Mouse (Mus musculus): Measurements from ENCODE around the gene Cdon.

The Cdon gene

DNA sequence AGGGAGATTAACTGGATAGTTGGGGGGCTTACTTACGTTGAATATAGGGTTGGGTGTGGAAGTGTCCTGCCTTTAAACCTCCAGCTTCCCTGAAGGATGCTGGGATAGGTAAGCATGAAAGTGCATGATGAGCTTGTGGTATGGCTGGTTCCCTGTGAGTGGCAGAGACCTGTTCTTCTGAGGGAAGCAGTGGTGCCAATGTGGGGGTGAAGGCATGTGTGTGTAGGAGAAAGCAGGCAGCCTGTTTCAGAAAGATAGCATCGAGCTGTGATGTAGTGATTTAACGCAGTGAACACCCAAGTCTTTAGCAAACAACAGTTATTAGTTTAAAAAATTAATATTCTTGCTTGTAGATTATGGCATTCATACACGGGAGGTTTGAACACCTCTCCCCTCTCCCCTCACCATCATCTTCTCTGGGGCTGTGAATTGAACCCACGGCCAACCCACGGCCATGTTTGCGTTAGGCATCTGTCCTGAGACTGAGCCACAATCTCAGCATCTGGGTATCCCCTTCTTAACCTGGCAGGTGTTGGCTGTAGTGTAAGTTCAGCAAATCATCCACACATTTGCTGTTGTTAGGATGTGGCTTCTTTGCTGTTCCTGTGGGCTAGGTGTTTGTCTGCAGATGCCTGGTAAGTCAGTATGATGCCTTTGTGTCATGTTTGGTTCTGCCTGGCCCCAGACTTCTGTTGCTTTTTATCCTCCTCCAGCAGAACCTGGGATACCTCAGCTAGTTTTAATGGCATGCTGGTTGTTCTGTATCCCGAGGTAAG, 17.5 kb downstream of the Cdon start:
- no peak for DNase-seq (ENCODE audit: low spot score in 2 of 2)

- no peak for DNase-seq (ENCODE audit: low spot score in 2 of 2)
These were observed 18.1 kb downstream of the Cdon start for GRCm38 (mm10) chr9:35439062-35439442.

- DNase-seq (ENCODE audit: low spot score in 2 of 2) = no peak
These were observed 18.8 kb downstream of the Cdon start for GRCm38 (mm10) chr9:35439754-35440153.

DNA sequence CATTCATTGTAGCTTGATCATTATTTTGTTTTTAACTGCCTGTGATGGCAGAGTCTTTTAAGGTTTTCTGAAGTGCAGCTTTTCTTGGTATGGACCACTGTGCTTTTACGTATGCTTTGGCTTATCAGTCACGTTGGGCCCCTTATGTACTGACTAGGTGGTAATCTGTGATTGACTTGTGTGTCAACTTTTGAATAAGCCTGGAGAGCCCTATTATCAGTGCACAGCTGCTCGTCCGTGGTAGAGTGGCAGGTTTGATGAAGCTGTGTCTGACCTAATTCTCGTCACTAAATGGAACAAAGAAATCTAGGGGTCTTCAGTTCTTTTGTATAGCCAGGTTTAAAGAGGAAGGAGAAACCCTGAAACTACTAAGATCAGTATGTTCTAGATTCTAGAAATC, 21.5 kb downstream of the Cdon start:
- no peak for DNase-seq (ENCODE audit: low spot score in 2 of 2)

DNA sequence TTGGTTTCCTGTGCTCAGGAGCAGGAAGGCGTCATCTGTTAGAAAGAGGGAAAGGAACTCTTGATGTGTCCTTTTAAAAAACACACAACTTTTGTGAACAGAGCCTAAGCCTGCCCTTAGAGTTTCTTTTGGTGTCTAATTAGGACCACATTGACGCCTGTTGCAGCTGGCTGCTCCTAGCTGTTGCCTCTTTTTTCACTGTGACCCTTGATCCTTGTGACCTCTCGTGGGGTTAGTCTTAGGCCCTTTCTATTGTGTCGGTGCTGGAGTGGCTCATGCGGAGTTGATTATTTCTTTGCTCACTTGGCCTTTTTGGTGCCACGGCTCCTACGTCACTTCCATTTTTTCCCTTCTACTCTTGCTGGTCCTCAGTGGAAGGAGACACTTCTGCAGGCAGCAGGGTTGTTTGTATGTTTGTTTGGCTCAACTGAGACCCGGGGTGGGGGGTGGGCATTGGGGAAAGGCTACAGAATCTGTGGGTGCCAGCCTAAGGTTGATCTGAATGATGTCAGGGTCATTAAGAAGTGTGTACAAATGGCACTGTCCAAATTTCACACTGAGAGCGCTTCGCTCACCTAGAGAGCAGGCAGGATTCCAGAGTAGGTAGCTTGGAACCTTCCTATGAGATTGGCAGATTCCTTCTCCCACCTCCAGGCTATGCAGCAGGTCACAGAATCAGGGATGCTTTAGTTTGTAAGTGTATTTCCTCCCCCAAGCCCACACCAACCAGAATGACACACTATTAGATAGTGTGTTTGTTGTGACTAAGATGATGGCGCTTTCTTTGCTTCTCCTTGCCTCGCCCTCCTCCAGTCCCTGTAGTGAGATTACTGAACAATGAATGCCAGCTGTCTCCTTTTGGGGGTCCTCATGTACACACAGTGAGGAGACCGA, 22.9 kb downstream of the Cdon start:
- no peak for DNase-seq (ENCODE audit: low spot score in 2 of 2)

GRCm38 (mm10) chr9:35444512-35444886, 23.6 kb downstream of the Cdon start:
- DNase-seq (ENCODE audit: low spot score in 2 of 2) = no peak

DNA sequence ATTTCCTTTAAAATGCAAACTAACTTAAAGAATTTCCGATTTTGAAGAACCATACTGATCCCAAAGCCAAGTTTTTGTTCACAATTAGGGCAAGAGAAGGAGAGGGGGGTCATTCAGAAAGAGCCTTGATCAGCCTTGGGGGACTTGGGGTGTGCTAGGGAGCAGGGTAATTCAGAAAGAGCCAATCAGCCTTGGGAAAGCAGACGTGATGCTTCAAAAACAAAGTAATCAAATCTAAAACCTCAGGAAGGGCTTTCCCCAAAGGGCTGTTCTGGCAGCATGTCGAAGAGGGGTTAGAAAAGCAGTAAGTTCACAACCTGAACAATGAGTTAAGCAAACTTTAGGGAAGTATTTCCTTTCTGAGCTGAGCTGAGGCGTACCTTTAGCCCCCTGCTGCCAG, 26.0 kb downstream of the Cdon start:
- DNase-seq (ENCODE audit: low spot score in 2 of 2) = no peak

- no peak for DNase-seq (ENCODE audit: low spot score in 2 of 2)
These were observed 32.4 kb downstream of the Cdon start for GRCm38 (mm10) chr9:35453311-35453710.

DNA sequence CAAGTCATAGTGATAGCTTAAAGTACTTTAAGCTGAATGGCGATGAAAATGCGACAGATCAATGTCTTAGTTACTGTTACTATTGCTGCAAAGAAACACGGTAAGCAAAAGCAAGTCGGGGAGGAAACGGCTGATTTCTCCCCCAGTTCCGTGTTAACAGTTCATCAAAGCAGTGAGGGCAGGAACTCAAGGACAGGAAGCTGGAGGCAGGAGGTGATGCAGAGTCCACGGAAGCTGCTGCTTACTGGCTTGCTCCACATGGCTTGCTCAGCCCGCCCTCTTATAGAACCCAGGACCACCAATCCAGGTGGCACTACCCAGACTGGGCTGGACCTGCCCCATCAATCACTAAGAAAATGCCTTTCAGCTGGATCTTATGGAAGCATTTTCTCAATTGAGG, 38.7 kb downstream of the Cdon start:
- DNase-seq (ENCODE audit: low spot score in 2 of 2) = no peak

DNA sequence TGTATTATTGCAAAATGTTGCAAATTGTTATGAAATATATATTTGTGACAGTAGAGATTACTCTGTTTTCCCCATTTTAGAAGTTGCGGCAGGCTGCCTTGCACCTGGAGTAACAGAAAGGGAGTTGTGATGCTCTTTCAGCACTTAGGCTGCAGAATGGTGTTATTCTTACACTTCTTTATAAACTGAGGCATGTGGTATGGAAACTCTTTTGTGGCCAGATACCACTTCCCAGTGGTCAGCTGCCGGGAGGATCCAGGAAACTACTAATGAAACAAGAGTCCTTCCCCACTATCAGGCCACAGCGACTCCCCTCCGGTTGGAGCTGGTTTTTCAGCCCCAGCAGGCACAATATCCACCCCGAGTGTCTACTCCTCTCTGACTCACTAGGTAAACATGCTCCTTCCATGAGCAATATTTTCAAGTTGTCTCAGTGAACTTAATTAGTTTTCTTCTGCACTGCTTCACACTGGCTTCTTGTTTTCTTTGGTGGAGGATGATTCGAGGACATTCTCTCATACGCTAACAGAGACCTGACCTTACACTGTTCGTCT, 46.4 kb downstream of the Cdon start:
- DNase-seq (ENCODE audit: low spot score in 2 of 2) = no peak

GRCm38 (mm10) chr9:35468913-35469312, 48.0 kb downstream of the Cdon start:
- no peak for DNase-seq (ENCODE audit: low spot score in 2 of 2)

- no peak for DNase-seq (ENCODE audit: low spot score in 2 of 2)
These were observed 53.3 kb downstream of the Cdon start for GRCm38 (mm10) chr9:35474104-35474724.

DNA sequence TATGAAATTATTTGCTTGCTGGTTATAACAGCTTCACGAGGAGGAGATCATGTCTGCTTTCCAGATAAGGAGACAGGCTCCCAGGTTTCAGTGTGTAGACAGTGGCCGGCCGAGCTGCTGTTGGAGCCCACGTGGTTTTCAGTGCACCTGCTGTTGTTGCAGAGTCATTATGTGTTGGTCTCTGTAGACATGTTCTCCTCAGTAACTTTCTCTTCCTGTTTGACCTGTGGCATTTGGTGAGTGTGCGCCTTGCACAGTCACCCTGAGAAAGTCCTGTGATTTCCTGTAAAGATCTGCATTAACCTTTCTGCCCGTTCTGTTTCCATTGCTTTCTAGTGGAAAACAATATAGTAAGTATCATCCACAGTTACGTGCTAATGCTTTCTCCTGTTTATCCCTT, 54.5 kb downstream of the Cdon start:
- DNase-seq (ENCODE audit: low spot score in 2 of 2) = no peak

- DNase-seq (ENCODE audit: low spot score in 2 of 2) = no peak
These were observed 58.5 kb downstream of the Cdon start for GRCm38 (mm10) chr9:35479456-35479855.

DNA sequence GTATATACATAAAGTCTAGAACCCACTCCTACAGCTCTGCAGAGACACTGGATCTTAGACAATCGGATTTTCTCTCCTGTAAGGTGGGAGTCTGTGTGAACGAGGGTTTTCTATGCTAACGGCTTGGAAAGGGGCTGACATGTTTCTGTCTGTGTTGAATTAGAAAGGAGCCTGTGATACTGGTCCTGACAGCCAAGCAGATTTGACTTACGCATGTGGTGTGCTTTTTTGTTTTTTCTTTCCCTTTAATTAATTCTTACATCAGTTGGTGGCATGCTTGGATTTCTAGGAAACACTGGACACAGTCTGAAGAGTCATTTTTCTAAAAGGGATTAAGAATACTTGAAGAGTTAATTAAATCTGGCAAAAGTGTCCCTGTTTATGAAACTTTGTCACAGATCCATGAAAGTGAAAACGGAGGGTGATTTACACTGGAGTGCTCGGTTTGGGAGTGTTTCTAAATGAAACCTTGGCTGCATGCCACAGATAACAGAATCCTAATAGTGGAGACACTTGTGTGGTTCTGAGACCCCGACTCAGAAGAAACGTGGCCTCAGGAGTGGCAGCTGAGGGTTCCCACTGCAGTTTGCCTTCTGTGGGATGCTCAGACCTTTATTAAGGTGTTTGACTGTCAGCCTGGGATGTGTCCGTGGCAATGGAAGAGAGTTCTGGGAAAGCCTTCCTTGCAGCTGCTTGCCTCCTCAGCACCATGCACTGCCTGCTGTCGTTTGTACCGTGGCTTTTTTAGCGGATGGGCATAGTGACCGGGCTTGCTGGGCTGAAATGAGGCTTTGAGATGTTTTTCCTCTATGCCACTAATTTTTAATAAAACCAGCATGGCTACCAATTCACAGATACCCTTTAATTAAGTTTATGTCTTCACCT, 61.3 kb downstream of the Cdon start:
- DNase-seq (ENCODE audit: low spot score in 2 of 2) = no peak

- no peak for DNase-seq (ENCODE audit: low spot score in 2 of 2)
These were observed 63.0 kb downstream of the Cdon start for GRCm38 (mm10) chr9:35483949-35484348.

DNA sequence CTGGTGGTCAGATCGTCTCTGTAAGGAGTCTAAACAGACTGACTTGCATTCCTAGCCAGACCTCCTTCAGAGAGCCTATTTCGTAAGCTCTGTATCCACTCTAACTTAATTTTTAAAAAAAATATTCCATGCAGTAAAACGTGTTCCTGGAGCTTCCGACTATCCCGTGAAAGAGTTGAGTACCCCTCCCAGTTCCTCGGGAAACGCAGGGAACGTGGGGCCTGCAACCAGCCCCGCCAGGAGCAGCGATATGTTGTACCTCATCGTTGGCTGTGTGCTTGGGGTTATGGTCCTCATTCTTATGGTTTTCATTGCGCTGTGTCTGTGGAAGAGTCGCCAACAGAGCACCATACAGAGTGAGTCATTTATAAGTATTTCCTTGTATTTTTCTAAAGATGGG, 65.7 kb downstream of the Cdon start:
- DNase-seq (ENCODE audit: low spot score in 2 of 2) = no peak

DNA sequence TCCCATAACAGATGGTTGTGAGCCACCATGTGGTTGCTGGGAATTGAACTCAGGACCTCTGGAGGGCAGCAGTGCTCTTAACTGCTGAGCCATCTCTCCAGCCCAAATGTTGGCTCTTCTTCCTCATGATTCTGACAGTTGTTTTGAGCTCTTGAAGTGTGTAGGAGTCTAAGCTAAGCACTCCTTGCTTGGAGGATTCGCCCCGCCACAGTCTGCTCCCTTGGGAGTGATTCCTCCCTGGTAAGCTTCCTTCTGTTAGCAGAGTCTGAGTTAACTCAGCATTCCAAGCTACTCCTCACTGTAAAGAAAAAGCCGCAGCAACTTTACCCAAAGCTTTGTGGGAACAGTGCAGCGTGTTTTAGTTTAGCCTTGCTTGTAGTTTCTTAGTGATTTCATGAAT, 67.6 kb downstream of the Cdon start:
- no peak for DNase-seq (ENCODE audit: low spot score in 2 of 2)

GRCm38 (mm10) chr9:35491109-35491866, 70.4 kb downstream of the Cdon start:
- DNase-seq (ENCODE audit: low spot score in 2 of 2) = no peak

DNA sequence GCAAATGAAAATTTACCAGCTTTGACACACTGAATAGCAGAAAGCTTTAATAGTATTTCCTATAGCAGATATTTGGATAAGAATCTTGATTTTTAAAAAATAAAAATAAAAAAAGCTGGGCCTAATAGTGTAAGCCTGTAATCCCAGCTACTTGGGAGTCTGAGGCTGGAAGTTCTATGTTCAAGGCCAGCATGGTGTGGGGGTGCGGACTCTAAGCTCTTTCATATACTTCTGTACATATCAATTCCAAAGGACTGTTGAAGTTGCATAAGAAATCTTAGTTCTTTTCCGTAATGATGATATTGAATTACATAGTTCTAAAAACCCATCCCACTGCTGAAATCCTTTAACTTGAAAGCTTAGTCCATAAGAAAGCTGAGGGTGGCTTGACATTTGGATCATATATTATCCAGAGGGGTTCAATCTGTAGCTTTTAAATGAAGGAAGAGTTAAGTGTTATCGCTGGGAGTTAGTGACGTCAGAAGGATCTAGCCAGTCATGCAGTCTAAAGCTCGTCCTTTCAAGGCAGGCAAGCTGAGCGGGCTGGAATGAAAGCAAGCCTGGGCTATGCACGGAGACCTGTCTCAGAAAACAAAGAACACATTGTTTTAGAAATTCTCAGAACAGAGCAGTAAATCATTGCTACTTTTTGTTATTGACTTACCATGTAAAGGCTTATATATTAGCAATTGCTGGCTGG, 72.3 kb downstream of the Cdon start:
- no peak for DNase-seq (ENCODE audit: low spot score in 2 of 2)

All from cerebellum, postnatal 4 days (tissue).